Mouse (Mus musculus): ENCODE measurements around the gene Ccdc65. TPM values are rescaled to one million over a fixed set of nuclear protein-coding genes. Genes with fewer than 3 reads are reported as not detected.
A peak's percentile ranks its signal among the peaks of the same experiment; 100 is the strongest.

Gene Ccdc65
- polyA plus RNA-seq, 1 experiment from 2014 or later = 0.33 TPM

GRCm38 (mm10) chr15:98726746-98727145 is 18.7 kb downstream of the Ccdc65 start:
- peaks cover 35% of the 10 kb centered on the region for H3K4me1 ChIP-seq (replicated peaks)
- H3K27ac ChIP-seq (ENCODE audit: poor library complexity, severe bottlenecking) = no peak overlapping the region
- 47% methylated on average over 7 of the region's 7 CpGs for WGBS
- peak overlapping the region; percentile 69 for H3K4me3 ChIP-seq
- H3K9me3 ChIP-seq (replicated peaks) = no peaks in the 10 kb centered on the region
- peak overlapping the region; percentile 99 for H3K4me2 ChIP-seq
- no peak for ATAC-seq (ENCODE audit: insufficient number of reproducible peaks, low FRiP score)
- H3K36me3 ChIP-seq = no peaks in the 10 kb centered on the region
- H3K27me3 ChIP-seq (replicated peaks) = peaks cover 33% of the 10 kb centered on the region
- H3K9ac ChIP-seq = peak overlapping the region; percentile 76; the same call in 1 of the 2 replicates

- peak within 1 kb of the TSS; percentile 99 for H3K4me2 ChIP-seq
- H3K27ac ChIP-seq (ENCODE audit: poor library complexity, severe bottlenecking) = 0 out of 2 replicates have a peak within 1 kb of the TSS, but pooled peaks have one; percentile 3
- peak; percentile 81 for ATAC-seq (ENCODE audit: insufficient number of reproducible peaks, low FRiP score)
- peaks cover 24% of the 10 kb centered on the region for H3K27me3 ChIP-seq (replicated peaks)
- H3K4me3 ChIP-seq = peak within 1 kb of the TSS; percentile 69
- under 1% methylated on average over 39 of the region's 39 CpGs for WGBS
- H3K4me1 ChIP-seq (replicated peaks) = peaks cover 32% of the 10 kb centered on the region
- no peaks in the 10 kb centered on the region for H3K9me3 ChIP-seq (replicated peaks)
- no peaks in the 10 kb centered on the region for H3K36me3 ChIP-seq
- H3K9ac ChIP-seq = peak within 1 kb of the TSS; percentile 76
These were observed 19.7 kb downstream of the Ccdc65 start, which contains the start of gene Fkbp11 for GRCm38 (mm10) chr15:98727443-98728321. TSS of gene Fkbp11 (minus strand) at chr15:98728198.

- Histone ChIP-seq H3K9me3 (replicated peaks) (no peaks in the 10 kb centered on the region), H3K27ac (ENCODE audit: poor library complexity, severe bottlenecking) (no peak overlapping the region), H3K27me3 (replicated peaks) (peaks cover 21% of the 10 kb centered on the region), H3K4me2 (peak overlapping the region; percentile 99), H3K4me3 (peak overlapping the region; percentile 69), H3K9ac (peak overlapping the region; percentile 76), H3K4me1 (replicated peaks) (peaks cover 30% of the 10 kb centered on the region), H3K36me3 (no peaks in the 10 kb centered on the region)
- 34% methylated on average over 9 of the region's 9 CpGs for WGBS
- ATAC-seq (ENCODE audit: insufficient number of reproducible peaks, low FRiP score) = no peak
These were observed 20.4 kb downstream of the Ccdc65 start for GRCm38 (mm10) chr15:98728366-98728765.

GRCm38 (mm10) chr15:98729791-98730545 is 22.0 kb downstream of the Ccdc65 start:
- no peak overlapping the region for H3K9ac ChIP-seq
- no peak overlapping the region for H3K4me3 ChIP-seq
- peaks cover 38% of the 10 kb centered on the region for H3K4me1 ChIP-seq (replicated peaks)
- H3K4me2 ChIP-seq = no peak overlapping the region
- H3K36me3 ChIP-seq = peaks cover 2% of the 10 kb centered on the region; the same call in 1 of the 2 replicates
- WGBS = 68% methylated on average over 7 of the region's 7 CpGs
- no peak for ATAC-seq (ENCODE audit: insufficient number of reproducible peaks, low FRiP score)
- peaks cover 13% of the 10 kb centered on the region for H3K27me3 ChIP-seq (replicated peaks)
- H3K27ac ChIP-seq (ENCODE audit: poor library complexity, severe bottlenecking) = no peak overlapping the region
- no peaks in the 10 kb centered on the region for H3K9me3 ChIP-seq (replicated peaks)

- Histone ChIP-seq H3K4me3 (no peak overlapping the region), H3K27ac (ENCODE audit: poor library complexity, severe bottlenecking) (no peak overlapping the region), H3K4me1 (replicated peaks) (peaks cover 41% of the 10 kb centered on the region), H3K9ac (no peak overlapping the region), H3K4me2 (no peak overlapping the region), H3K36me3 (peaks cover 7% of the 10 kb centered on the region), H3K9me3 (replicated peaks) (no peaks in the 10 kb centered on the region), H3K27me3 (replicated peaks) (peaks cover 8% of the 10 kb centered on the region; the same call in 1 of the 2 replicates)
- no peak for ATAC-seq (ENCODE audit: insufficient number of reproducible peaks, low FRiP score)
- 72% methylated on average over 6 of the region's 6 CpGs for WGBS
These were observed 22.8 kb downstream of the Ccdc65 start for GRCm38 (mm10) chr15:98730790-98731189.

GRCm38 (mm10) chr15:98732006-98732531 is 24.1 kb downstream of the Ccdc65 start:
- Histone ChIP-seq H3K9me3 (replicated peaks) (no peaks in the 10 kb centered on the region), H3K4me3 (no peak overlapping the region), H3K4me2 (no peak overlapping the region), H3K4me1 (replicated peaks) (peaks cover 34% of the 10 kb centered on the region), H3K27me3 (replicated peaks) (no peaks in the 10 kb centered on the region), H3K36me3 (peaks cover 18% of the 10 kb centered on the region), H3K27ac (ENCODE audit: poor library complexity, severe bottlenecking) (no peak overlapping the region), H3K9ac (no peak overlapping the region)
- WGBS = 60% methylated on average over 8 of the region's 8 CpGs
- no peak for ATAC-seq (ENCODE audit: insufficient number of reproducible peaks, low FRiP score)

GRCm38 (mm10) chr15:98733370-98733769 is 25.4 kb downstream of the Ccdc65 start:
- H3K27ac ChIP-seq (ENCODE audit: poor library complexity, severe bottlenecking) = no peak overlapping the region
- no peak overlapping the region for H3K9ac ChIP-seq
- no peak overlapping the region for H3K4me3 ChIP-seq
- ATAC-seq (ENCODE audit: insufficient number of reproducible peaks, low FRiP score) = no peak
- no peaks in the 10 kb centered on the region for H3K27me3 ChIP-seq (replicated peaks)
- H3K36me3 ChIP-seq = peaks cover 22% of the 10 kb centered on the region
- WGBS = 30% methylated on average over 6 of the region's 6 CpGs
- peaks cover 25% of the 10 kb centered on the region for H3K4me1 ChIP-seq (replicated peaks)
- no peaks in the 10 kb centered on the region for H3K9me3 ChIP-seq (replicated peaks)
- H3K4me2 ChIP-seq = no peak overlapping the region

GRCm38 (mm10) chr15:98733976-98734566 is 26.1 kb downstream of the Ccdc65 start:
- peaks cover 24% of the 10 kb centered on the region for H3K4me1 ChIP-seq (replicated peaks)
- H3K4me3 ChIP-seq = no peak overlapping the region
- 80% methylated on average over 5 of the region's 5 CpGs for WGBS
- H3K27ac ChIP-seq (ENCODE audit: poor library complexity, severe bottlenecking) = no peak overlapping the region
- no peaks in the 10 kb centered on the region for H3K9me3 ChIP-seq (replicated peaks)
- H3K4me2 ChIP-seq = no peak overlapping the region
- peaks cover 29% of the 10 kb centered on the region for H3K36me3 ChIP-seq
- no peaks in the 10 kb centered on the region for H3K27me3 ChIP-seq (replicated peaks)
- no peak overlapping the region for H3K9ac ChIP-seq
- ATAC-seq (ENCODE audit: insufficient number of reproducible peaks, low FRiP score) = no peak

GRCm38 (mm10) chr15:98736521-98736920 is 28.5 kb downstream of the Ccdc65 start:
- WGBS = 78% methylated on average over 10 of the region's 10 CpGs
- Histone ChIP-seq H3K27me3 (replicated peaks) (no peaks in the 10 kb centered on the region), H3K36me3 (peaks cover 54% of the 10 kb centered on the region), H3K27ac (ENCODE audit: poor library complexity, severe bottlenecking) (no peak overlapping the region), H3K4me2 (no peak overlapping the region), H3K9me3 (replicated peaks) (no peaks in the 10 kb centered on the region), H3K4me3 (no peak overlapping the region), H3K9ac (no peak overlapping the region), H3K4me1 (replicated peaks) (peaks cover 21% of the 10 kb centered on the region)
- no peak for ATAC-seq (ENCODE audit: insufficient number of reproducible peaks, low FRiP score)

GRCm38 (mm10) chr15:98737881-98738280 is 29.9 kb downstream of the Ccdc65 start:
- Histone ChIP-seq H3K9ac (no peak overlapping the region), H3K36me3 (peaks cover 67% of the 10 kb centered on the region), H3K4me1 (replicated peaks) (peaks cover 21% of the 10 kb centered on the region), H3K4me2 (no peak overlapping the region), H3K9me3 (replicated peaks) (no peaks in the 10 kb centered on the region), H3K4me3 (no peak overlapping the region), H3K27me3 (replicated peaks) (no peaks in the 10 kb centered on the region), H3K27ac (ENCODE audit: poor library complexity, severe bottlenecking) (no peak overlapping the region)
- ATAC-seq (ENCODE audit: insufficient number of reproducible peaks, low FRiP score) = no peak

- H3K4me1 ChIP-seq (replicated peaks) = peaks cover 14% of the 10 kb centered on the region
- ATAC-seq (ENCODE audit: insufficient number of reproducible peaks, low FRiP score) = no peak
- 63% methylated on average over 4 of the region's 4 CpGs for WGBS
- H3K36me3 ChIP-seq = peaks cover 69% of the 10 kb centered on the region
- H3K4me2 ChIP-seq = no peak overlapping the region
- H3K27ac ChIP-seq (ENCODE audit: poor library complexity, severe bottlenecking) = no peak overlapping the region
- no peaks in the 10 kb centered on the region for H3K9me3 ChIP-seq (replicated peaks)
- no peak overlapping the region for H3K9ac ChIP-seq
- no peaks in the 10 kb centered on the region for H3K27me3 ChIP-seq (replicated peaks)
- no peak overlapping the region for H3K4me3 ChIP-seq
These were observed 30.8 kb downstream of the Ccdc65 start for GRCm38 (mm10) chr15:98738796-98739195.

Data from heart, embryonic 12.5 days (tissue).